Mouse (Mus musculus) limb, embryonic 13.5 days (tissue): ENCODE data around the gene Flrt1. TPM values are rescaled to one million over a fixed set of nuclear protein-coding genes. Genes with fewer than 3 reads are reported as not detected.
"Not testable (repeated sequence)": the region's sequence is repeated elsewhere in the genome, so short reads cannot be mapped to it uniquely, and the experiment has no call there.

Experiments used
- ATAC-seq: fragments of 200-750 bp; cut with Nextera tagmentation; 2 replicates; pipeline ENCODE4 v1.8.0; 2017; ENCODE audit warnings: low read depth, moderate number of reproducible peaks, moderate TSS enrichment; ENCODE audit not compliant: low FRiP score
- H3K27ac ChIP-seq: fragments of 300-500 bp; sonication (generic); 2 replicates; pipeline ENCODE4 v1.5.1; 2015; ENCODE audit warnings: inconsistent platforms, mild to moderate bottlenecking, moderate library complexity
- H3K27me3 ChIP-seq: fragments of 300-500 bp; sonication (generic); 2 replicates; pipeline ENCODE4 v1.6.1; 2015; ENCODE audit warnings: mild to moderate bottlenecking, inconsistent platforms
- H3K36me3 ChIP-seq: fragments of 300-500 bp; sonication (generic); 2 replicates; pipeline ENCODE4 v1.6.1; 2015; ENCODE audit warnings: inconsistent platforms, mild to moderate bottlenecking, moderate library complexity
- H3K4me1 ChIP-seq: fragments of 300-500 bp; sonication (generic); 2 replicates; pipeline ENCODE4 v1.6.1; 2015; ENCODE audit warnings: inconsistent platforms
- H3K4me2 ChIP-seq: fragments of 300-500 bp; sonication (generic); replicated peaks from 2 replicates; pipeline ENCODE4 v1.6.1; 2015; ENCODE audit warnings: inconsistent platforms, mild to moderate bottlenecking, moderate library complexity
- H3K4me3 ChIP-seq: fragments of 300-500 bp; sonication (generic); 2 replicates; pipeline ENCODE4 v1.5.1; 2015; ENCODE audit warnings: moderate library complexity, mild to moderate bottlenecking, inconsistent platforms
- H3K9ac ChIP-seq: fragments of 300-500 bp; sonication (generic); 2 replicates; pipeline ENCODE4 v1.6.1; 2015; ENCODE audit warnings: mild to moderate bottlenecking, inconsistent platforms
- H3K9me3 ChIP-seq: fragments of 300-500 bp; sonication (generic); 2 replicates; pipeline ENCODE4 v1.6.1; 2016; ENCODE audit warnings: inconsistent platforms
- WGBS: fragments of 180-500 bp; shearing (Covaris S2); methylation state at CpG from one replicate; pipeline ENCODE4 v1.1.7; 2015; 5-methylcytosine and 5-hydroxymethylcytosine counted together
- polyA plus RNA-seq: library from polyadenylated mRNA; unstranded; fragments of >200 nt; fragmentation: Nextera tagmentation; extraction: Ambion mirVana; gene quantifications from 2 replicates; pipeline ENCODE4 v1.2.1, GENCODE M21; 2015

Flrt1 gene
- polyA plus RNA-seq, 1 experiment from 2014 or later, result 8.1 TPM

GRCm38 (mm10) chr19:7075336-7075735 is 30.2 kb downstream of the Flrt1 start:
- H3K27ac ChIP-seq, H3K4me2 ChIP-seq, H3K9me3 ChIP-seq, H3K4me3 ChIP-seq, H3K9ac ChIP-seq, H3K36me3 ChIP-seq, ATAC-seq: not testable (repeated sequence)
- Histone ChIP-seq H3K4me1 (peaks cover 41% of the 10 kb centered on the region), H3K27me3 (peaks cover 31% of the 10 kb centered on the region)
- 81% methylated on average over 11 of the region's 11 CpGs for whole genome bisulfite sequencing

- no peak for ATAC-seq
- no peak overlapping the region for H3K4me3 ChIP-seq
- no peak overlapping the region for H3K4me2 ChIP-seq
- H3K4me1 ChIP-seq, result peaks cover 43% of the 10 kb centered on the region
- no peaks in the 10 kb centered on the region for H3K9me3 ChIP-seq
- no peaks in the 10 kb centered on the region for H3K36me3 ChIP-seq
- H3K27me3 ChIP-seq, result peaks cover 37% of the 10 kb centered on the region
- no peak overlapping the region for H3K9ac ChIP-seq
- H3K27ac ChIP-seq, result no peak overlapping the region
- 45% methylated on average over 12 of the region's 12 CpGs for WGBS
These were observed 31.3 kb downstream of the Flrt1 start for GRCm38 (mm10) chr19:7073997-7074781.

- ATAC-seq, result no peak
- no peak overlapping the region for H3K4me3 ChIP-seq
- 48% methylated on average over 6 of the region's 6 CpGs for WGBS
- H3K4me1 ChIP-seq, result peaks cover 52% of the 10 kb centered on the region
- H3K27me3 ChIP-seq, result peaks cover 49% of the 10 kb centered on the region
- no peaks in the 10 kb centered on the region for H3K9me3 ChIP-seq
- no peak overlapping the region for H3K9ac ChIP-seq
- H3K4me2 ChIP-seq, result no peak overlapping the region
- no peak overlapping the region for H3K27ac ChIP-seq
- H3K36me3 ChIP-seq, result no peaks in the 10 kb centered on the region
These were observed 33.3 kb downstream of the Flrt1 start for GRCm38 (mm10) chr19:7072221-7072620.

- Histone ChIP-seq H3K27me3 (peaks cover 52% of the 10 kb centered on the region), H3K9me3 (no peaks in the 10 kb centered on the region), H3K4me3 (0 out of 2 replicates have a peak overlapping the region, but pooled peaks have one; percentile 8), H3K36me3 (no peaks in the 10 kb centered on the region), H3K4me2 (peak overlapping the region; percentile 58), H3K4me1 (peaks cover 66% of the 10 kb centered on the region), H3K27ac (no peak overlapping the region; the same call in 1 of the 2 replicates), H3K9ac (no peak overlapping the region)
- WGBS, result 10% methylated on average over 4 of the region's 4 CpGs
- no peak for ATAC-seq
These were observed 34.8 kb downstream of the Flrt1 start for GRCm38 (mm10) chr19:7070775-7071174.

GRCm38 (mm10) chr19:7069781-7070763 is 35.5 kb downstream of the Flrt1 start:
- H3K4me1 ChIP-seq, result peaks cover 68% of the 10 kb centered on the region
- 5% methylated on average over 35 of the region's 35 CpGs for WGBS
- peak overlapping the region; percentile 8; the same call in 1 of the 2 replicates for H3K4me3 ChIP-seq
- peak overlapping the region; percentile 51 for H3K9ac ChIP-seq
- H3K36me3 ChIP-seq, result no peaks in the 10 kb centered on the region
- no peak overlapping the region for H3K27ac ChIP-seq
- peaks cover 52% of the 10 kb centered on the region for H3K27me3 ChIP-seq
- H3K4me2 ChIP-seq, result peak overlapping the region; percentile 58
- ATAC-seq, result 0 out of 2 replicates have a peak, but pooled peaks have one; percentile 45
- H3K9me3 ChIP-seq, result no peaks in the 10 kb centered on the region

GRCm38 (mm10) chr19:7068661-7069531 is 36.6 kb downstream of the Flrt1 start:
- no peaks in the 10 kb centered on the region for H3K36me3 ChIP-seq
- no peak for ATAC-seq
- H3K4me3 ChIP-seq, result no peak overlapping the region
- no peaks in the 10 kb centered on the region for H3K9me3 ChIP-seq
- peaks cover 68% of the 10 kb centered on the region for H3K4me1 ChIP-seq
- peak overlapping the region; percentile 31; the same call in 1 of the 2 replicates for H3K9ac ChIP-seq
- peaks cover 47% of the 10 kb centered on the region for H3K27me3 ChIP-seq
- peak overlapping the region; percentile 36 for H3K4me2 ChIP-seq
- WGBS, result 38% methylated on average over 11 of the region's 11 CpGs
- H3K27ac ChIP-seq, result no peak overlapping the region

DNA sequence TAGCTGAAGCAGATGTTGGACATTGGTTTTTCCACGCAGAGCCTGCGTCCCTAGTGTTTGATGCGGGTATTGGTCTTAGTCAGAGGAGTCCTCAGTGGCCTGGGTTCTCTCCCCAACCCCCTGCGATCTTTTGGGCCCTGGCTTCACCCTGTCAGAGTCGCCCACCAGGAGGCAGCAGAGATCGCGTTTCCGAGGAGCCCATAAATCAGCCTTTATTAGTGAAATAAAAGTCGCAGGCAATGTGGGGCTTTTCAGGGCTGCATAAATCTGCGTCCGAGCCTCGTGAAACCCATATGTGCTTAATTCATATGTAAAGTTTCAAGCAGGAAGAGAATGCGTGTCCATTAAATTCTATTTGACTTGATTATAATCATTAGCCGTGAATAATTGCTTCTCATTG is 37.4 kb downstream of the Flrt1 start:
- H3K27ac ChIP-seq, result no peak overlapping the region
- H3K4me2 ChIP-seq, result peak overlapping the region; percentile 36
- no peaks in the 10 kb centered on the region for H3K36me3 ChIP-seq
- peak; percentile 60 for ATAC-seq
- no peak overlapping the region for H3K9ac ChIP-seq
- H3K27me3 ChIP-seq, result peaks cover 39% of the 10 kb centered on the region
- no peaks in the 10 kb centered on the region for H3K9me3 ChIP-seq
- no peak overlapping the region for H3K4me3 ChIP-seq
- peaks cover 68% of the 10 kb centered on the region for H3K4me1 ChIP-seq
- WGBS, result under 1% methylated on average over 14 of the region's 14 CpGs

DNA sequence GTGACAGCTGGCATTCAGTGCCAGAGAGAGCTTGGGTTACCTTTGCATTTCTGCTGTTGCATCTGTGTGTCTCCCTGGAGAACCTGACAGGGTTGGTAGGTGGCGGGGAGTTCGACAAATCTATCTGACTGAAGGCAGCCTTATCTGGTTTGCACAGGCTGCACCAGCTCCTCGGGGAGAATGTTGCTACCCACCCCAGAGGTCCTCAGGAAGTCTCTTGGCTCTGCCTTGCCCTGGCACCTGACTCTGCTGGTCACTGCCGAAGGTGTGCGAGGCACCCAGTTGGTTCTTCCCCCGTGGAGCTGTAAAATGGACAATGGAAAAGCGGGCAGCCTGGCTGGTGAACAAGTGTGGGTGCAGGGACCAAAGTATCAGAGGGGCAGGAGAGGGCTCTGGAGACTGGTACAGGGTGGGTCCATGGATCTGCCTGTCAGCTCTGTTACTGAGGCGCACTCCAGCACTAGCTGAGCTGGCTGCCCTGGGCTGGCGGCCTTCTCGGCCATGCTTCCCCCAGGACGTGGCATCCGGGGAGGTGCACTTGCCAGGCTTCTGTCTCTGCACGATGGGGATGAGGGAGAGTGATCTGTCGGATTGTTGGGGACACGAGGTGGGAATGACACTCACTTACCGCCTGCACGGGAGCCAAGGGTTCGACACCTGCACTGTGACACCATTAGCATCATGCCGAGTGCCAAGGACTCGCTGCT is 38.0 kb downstream of the Flrt1 start:
- Histone ChIP-seq H3K4me2 (no peak overlapping the region; the same call in 1 of the 2 replicates), H3K9me3 (no peaks in the 10 kb centered on the region), H3K9ac (no peak overlapping the region), H3K27me3 (peaks cover 35% of the 10 kb centered on the region), H3K4me1 (peaks cover 65% of the 10 kb centered on the region), H3K4me3 (no peak overlapping the region), H3K36me3 (no peaks in the 10 kb centered on the region), H3K27ac (no peak overlapping the region)
- 39% methylated on average over 20 of the region's 20 CpGs for WGBS
- no peak for ATAC-seq

- WGBS, result 33% methylated on average over 8 of the region's 8 CpGs
- no peak overlapping the region for H3K27ac ChIP-seq
- no peaks in the 10 kb centered on the region for H3K36me3 ChIP-seq
- peak overlapping the region; percentile 45; the same call in 1 of the 2 replicates for H3K9ac ChIP-seq
- no peaks in the 10 kb centered on the region for H3K9me3 ChIP-seq
- no peak overlapping the region for H3K4me3 ChIP-seq
- peaks cover 31% of the 10 kb centered on the region for H3K27me3 ChIP-seq
- peak overlapping the region; percentile 16; the same call in 1 of the 2 replicates for H3K4me2 ChIP-seq
- no peak for ATAC-seq
- peaks cover 59% of the 10 kb centered on the region for H3K4me1 ChIP-seq
These were observed 38.6 kb downstream of the Flrt1 start for GRCm38 (mm10) chr19:7066828-7067342.

DNA sequence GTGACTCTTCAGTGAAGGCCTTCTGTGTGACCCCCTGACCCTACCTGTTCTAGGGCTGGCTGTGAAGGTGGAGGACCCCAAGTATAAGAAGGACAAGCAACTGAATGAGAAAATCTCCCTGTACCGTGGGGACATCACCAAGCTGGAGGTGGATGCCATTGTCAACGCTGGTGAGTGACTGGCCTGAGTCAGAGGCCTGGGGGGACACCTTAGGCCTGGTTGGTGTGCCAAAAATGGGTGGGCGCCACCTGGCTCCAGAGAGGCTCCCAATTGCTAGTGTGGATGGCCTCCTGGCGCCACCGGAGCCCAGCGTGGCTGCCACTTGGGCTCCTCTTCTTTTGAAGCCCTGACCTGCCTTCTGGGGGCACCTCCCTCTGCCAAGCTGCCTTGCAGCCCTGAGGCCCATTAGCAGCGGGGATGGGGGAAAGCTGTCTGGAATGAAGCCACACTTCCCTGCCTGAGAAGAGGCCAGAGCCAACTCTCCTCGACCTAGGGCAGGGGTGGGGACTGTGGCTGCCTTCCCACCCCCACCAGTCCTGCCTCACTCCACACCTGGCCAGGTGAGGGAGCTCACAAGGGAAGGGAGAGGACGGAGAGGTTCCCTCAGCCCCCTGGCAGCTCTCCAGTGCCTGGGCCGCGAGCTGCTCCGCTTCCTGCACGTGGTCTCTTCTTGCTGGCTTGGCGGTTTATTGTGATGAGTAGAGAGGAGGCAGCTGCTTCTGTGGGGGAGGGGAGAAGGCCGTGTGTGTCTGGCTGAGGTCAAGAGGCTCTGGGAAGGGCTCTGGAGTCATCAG is 39.3 kb downstream of the Flrt1 start:
- 34% methylated on average over 15 of the region's 15 CpGs for WGBS
- Histone ChIP-seq H3K9ac (peak overlapping the region; percentile 45), H3K4me1 (peaks cover 55% of the 10 kb centered on the region), H3K36me3 (no peaks in the 10 kb centered on the region), H3K4me2 (peak overlapping the region; percentile 16; the same call in 1 of the 2 replicates), H3K27me3 (peaks cover 24% of the 10 kb centered on the region), H3K27ac (no peak overlapping the region), H3K4me3 (no peak overlapping the region), H3K9me3 (no peaks in the 10 kb centered on the region)
- no peak for ATAC-seq
